Mouse (Mus musculus): ENCODE measurements around the gene Abcc10. TPM values are rescaled to one million over a fixed set of nuclear protein-coding genes. Genes with fewer than 3 reads are reported as not detected.

Abcc10 gene
- polyA plus RNA-seq, 1 experiment: 37.5 TPM

DNA sequence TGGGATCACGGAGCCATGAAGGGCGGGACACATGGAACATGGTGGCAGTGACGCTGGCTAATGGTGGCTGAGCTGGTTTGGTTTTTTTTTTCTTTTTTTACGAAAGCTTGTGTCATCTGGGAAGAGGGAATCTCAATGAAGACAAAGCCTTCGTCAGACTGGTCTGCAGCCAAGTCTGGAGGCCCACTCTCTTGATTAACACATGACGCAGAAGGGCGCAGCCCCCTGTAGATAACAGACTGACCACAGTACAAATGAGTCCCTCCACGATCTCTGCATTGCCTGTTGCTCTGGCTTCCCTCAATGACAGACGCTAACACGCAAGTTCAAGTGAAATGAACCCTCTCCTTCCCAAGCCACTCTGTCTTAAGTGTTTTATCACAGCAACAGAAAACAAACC is 52.6 kb downstream of the Abcc10 start:
- Histone ChIP-seq H3K36me3 (ENCODE audit: control insufficient read depth, insufficient read depth, low read length) (peaks cover 17% of the 10 kb centered on the region), H3K27me3 (ENCODE audit: control insufficient read depth, insufficient read depth, low read length) (no peaks in the 10 kb centered on the region), H3K4me3 (ENCODE audit: low read depth, low read length) (no peak overlapping the region), H3K27ac (ENCODE audit: insufficient read depth, low read depth, low read length) (no peak overlapping the region), H3K4me1 (ENCODE audit: control insufficient read depth, insufficient read depth, insufficient read length, low read length) (peaks cover 3% of the 10 kb centered on the region; the same call in 1 of the 2 replicates)
- no peak for TF ChIP-seq CTCF (IDR thresholded peaks at IDR 0.05; ENCODE audit: extremely low read depth, insufficient read length, insufficient replicate concordance, low read depth, low read length)
- WGBS: 93% methylated on average over 10 of the region's 10 CpGs

DNA sequence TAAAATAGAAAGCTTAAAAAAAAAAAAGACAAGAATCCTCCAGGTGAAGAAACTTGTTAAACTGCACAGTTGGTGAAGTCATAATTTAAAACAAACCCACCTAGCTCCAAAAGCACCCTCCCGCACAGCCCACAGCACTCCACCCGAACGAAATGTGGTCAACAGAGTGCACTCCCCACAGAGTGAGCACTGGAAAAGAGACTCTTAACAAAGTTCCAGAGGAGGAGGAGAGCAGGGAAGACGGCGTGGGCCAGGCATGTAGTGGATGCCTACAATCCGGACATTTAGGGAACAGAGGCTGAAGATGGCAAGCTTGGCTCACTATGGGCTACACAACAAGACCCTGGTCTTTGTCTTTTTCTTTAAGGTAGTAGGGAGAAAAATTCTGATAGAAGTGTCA is 53.1 kb downstream of the Abcc10 start:
- Histone ChIP-seq H3K27me3 (ENCODE audit: control insufficient read depth, insufficient read depth, low read length) (no peaks in the 10 kb centered on the region), H3K4me3 (ENCODE audit: low read depth, low read length) (no peak overlapping the region), H3K36me3 (ENCODE audit: control insufficient read depth, insufficient read depth, low read length) (peaks cover 14% of the 10 kb centered on the region), H3K27ac (ENCODE audit: insufficient read depth, low read depth, low read length) (no peak overlapping the region), H3K4me1 (ENCODE audit: control insufficient read depth, insufficient read depth, insufficient read length, low read length) (peaks cover 7% of the 10 kb centered on the region)
- WGBS: 94% methylated on average over 6 of the region's 6 CpGs
- TF ChIP-seq POLR2A (IDR thresholded peaks at IDR 0.05; ENCODE audit: low read depth, low read length) (no peak), CTCF (IDR thresholded peaks at IDR 0.05; ENCODE audit: extremely low read depth, insufficient read length, insufficient replicate concordance, low read depth, low read length) (no peak)

DNA sequence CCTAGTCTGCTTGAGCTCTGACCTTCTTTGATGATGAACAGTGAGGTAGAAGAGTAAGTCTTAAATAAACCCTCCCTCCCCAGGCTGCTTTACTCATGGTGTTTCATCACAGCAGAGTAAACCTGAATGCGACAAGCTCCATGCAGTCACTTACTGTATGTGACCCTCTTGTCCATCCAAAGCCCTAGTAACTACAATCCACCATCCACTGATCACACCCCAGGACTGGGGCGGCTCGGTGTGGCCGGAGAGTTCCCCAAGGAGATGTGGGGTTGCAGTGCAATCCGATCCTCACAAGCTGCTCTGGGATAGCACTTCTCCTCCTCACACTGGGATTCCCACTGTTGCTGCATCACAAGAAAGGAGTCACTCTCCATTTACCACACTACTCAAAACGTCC is 53.7 kb downstream of the Abcc10 start:
- H3K27ac ChIP-seq (ENCODE audit: insufficient read depth, low read depth, low read length): no peak overlapping the region
- H3K4me3 ChIP-seq (ENCODE audit: low read depth, low read length): no peak overlapping the region
- TF ChIP-seq CTCF (IDR thresholded peaks at IDR 0.05; ENCODE audit: extremely low read depth, insufficient read length, insufficient replicate concordance, low read depth, low read length) (no peak), POLR2A (IDR thresholded peaks at IDR 0.05; ENCODE audit: low read depth, low read length) (no peak)
- peaks cover 14% of the 10 kb centered on the region for H3K36me3 ChIP-seq (ENCODE audit: control insufficient read depth, insufficient read depth, low read length)
- H3K4me1 ChIP-seq (ENCODE audit: control insufficient read depth, insufficient read depth, insufficient read length, low read length): peaks cover 7% of the 10 kb centered on the region
- no peaks in the 10 kb centered on the region for H3K27me3 ChIP-seq (ENCODE audit: control insufficient read depth, insufficient read depth, low read length)
- 84% methylated on average over 6 of the region's 6 CpGs for WGBS

DNA sequence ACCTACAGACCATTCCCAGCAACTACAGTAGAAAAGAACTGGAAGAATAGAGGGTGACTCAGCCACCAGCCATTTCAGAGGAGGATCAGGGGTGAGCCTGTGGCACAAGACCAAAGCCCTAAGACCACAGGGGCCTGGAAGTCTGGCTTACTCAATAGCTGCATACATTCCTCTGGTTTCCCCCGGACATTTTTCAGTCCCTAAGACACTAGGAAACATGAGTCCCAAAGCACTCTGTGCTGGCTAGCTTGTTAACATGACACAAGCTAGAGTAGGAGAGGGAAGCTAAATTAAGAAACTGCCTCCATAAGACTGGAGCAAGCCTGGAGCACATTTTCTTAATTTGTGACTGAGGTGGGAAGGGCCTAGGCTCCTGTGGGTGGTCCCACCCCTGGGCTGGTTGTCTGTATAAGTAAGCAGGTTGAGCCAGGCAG is 54.3 kb downstream of the Abcc10 start:
- 89% methylated on average over 1 of the region's 1 CpGs for WGBS
- Histone ChIP-seq H3K27me3 (ENCODE audit: control insufficient read depth, insufficient read depth, low read length) (no peaks in the 10 kb centered on the region), H3K27ac (ENCODE audit: insufficient read depth, low read depth, low read length) (no peak overlapping the region), H3K36me3 (ENCODE audit: control insufficient read depth, insufficient read depth, low read length) (peaks cover 13% of the 10 kb centered on the region), H3K4me3 (ENCODE audit: low read depth, low read length) (no peak overlapping the region), H3K4me1 (ENCODE audit: control insufficient read depth, insufficient read depth, insufficient read length, low read length) (peaks cover 9% of the 10 kb centered on the region)
- TF ChIP-seq POLR2A (IDR thresholded peaks at IDR 0.05; ENCODE audit: low read depth, low read length) (no peak), CTCF (IDR thresholded peaks at IDR 0.05; ENCODE audit: extremely low read depth, insufficient read length, insufficient replicate concordance, low read depth, low read length) (no peak)

DNA sequence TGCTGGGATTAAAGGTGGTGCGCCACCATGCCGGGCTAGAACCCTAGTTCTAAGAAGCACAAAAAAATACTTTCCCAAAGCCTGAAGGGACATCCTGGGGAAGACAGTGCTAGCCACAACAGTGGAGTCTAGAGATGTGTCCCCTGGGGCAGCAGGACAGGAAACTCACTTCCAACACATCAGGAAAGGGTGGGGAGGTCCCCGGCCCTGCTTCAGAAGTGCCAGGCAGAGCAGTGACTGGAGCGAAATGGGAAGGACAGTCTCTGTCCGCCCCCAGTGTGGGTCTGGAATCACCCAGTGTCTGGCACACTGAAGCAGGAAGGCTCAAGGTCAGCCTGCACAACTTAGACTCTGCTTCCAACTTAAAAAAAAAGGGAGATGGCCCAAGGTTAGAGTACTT is 55.5 kb downstream of the Abcc10 start:
- WGBS: 89% methylated on average over 5 of the region's 5 CpGs
- Histone ChIP-seq H3K27me3 (ENCODE audit: control insufficient read depth, insufficient read depth, low read length) (no peaks in the 10 kb centered on the region), H3K27ac (ENCODE audit: insufficient read depth, low read depth, low read length) (no peak overlapping the region), H3K36me3 (ENCODE audit: control insufficient read depth, insufficient read depth, low read length) (peaks cover 13% of the 10 kb centered on the region), H3K4me3 (ENCODE audit: low read depth, low read length) (no peak overlapping the region), H3K4me1 (ENCODE audit: control insufficient read depth, insufficient read depth, insufficient read length, low read length) (peaks cover 18% of the 10 kb centered on the region)
- TF ChIP-seq CTCF (IDR thresholded peaks at IDR 0.05; ENCODE audit: extremely low read depth, insufficient read length, insufficient replicate concordance, low read depth, low read length) (no peak), POLR2A (IDR thresholded peaks at IDR 0.05; ENCODE audit: low read depth, low read length) (no peak)

DNA sequence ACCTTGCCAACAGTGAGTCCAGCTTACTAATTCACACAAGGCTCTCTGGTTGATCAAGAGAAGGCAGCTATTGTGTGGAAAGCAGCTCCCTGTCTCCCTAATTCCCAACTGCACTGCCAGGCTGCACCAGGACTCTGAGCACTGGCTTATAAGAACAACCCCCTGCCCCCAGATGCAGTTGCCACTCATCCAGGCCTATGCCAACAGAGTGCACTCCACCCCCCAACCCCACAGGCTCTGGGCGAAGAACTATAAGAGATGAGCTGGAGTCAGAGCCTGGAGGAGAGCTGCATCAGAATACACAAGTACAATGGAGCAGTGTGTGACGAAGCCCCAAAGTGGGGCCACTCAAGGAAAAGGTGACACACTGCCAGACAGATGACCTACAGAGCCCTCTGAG is 56.1 kb downstream of the Abcc10 start:
- peaks cover 23% of the 10 kb centered on the region for H3K4me1 ChIP-seq (ENCODE audit: control insufficient read depth, insufficient read depth, insufficient read length, low read length)
- TF ChIP-seq POLR2A (IDR thresholded peaks at IDR 0.05; ENCODE audit: low read depth, low read length): no peak
- no peak for TF ChIP-seq CTCF (IDR thresholded peaks at IDR 0.05; ENCODE audit: extremely low read depth, insufficient read length, insufficient replicate concordance, low read depth, low read length)
- WGBS: 94% methylated on average over 2 of the region's 2 CpGs
- no peak overlapping the region for H3K4me3 ChIP-seq (ENCODE audit: low read depth, low read length)
- H3K27ac ChIP-seq (ENCODE audit: insufficient read depth, low read depth, low read length): no peak overlapping the region
- H3K27me3 ChIP-seq (ENCODE audit: control insufficient read depth, insufficient read depth, low read length): no peaks in the 10 kb centered on the region
- H3K36me3 ChIP-seq (ENCODE audit: control insufficient read depth, insufficient read depth, low read length): peaks cover 9% of the 10 kb centered on the region; the same call in 1 of the 2 replicates

DNA sequence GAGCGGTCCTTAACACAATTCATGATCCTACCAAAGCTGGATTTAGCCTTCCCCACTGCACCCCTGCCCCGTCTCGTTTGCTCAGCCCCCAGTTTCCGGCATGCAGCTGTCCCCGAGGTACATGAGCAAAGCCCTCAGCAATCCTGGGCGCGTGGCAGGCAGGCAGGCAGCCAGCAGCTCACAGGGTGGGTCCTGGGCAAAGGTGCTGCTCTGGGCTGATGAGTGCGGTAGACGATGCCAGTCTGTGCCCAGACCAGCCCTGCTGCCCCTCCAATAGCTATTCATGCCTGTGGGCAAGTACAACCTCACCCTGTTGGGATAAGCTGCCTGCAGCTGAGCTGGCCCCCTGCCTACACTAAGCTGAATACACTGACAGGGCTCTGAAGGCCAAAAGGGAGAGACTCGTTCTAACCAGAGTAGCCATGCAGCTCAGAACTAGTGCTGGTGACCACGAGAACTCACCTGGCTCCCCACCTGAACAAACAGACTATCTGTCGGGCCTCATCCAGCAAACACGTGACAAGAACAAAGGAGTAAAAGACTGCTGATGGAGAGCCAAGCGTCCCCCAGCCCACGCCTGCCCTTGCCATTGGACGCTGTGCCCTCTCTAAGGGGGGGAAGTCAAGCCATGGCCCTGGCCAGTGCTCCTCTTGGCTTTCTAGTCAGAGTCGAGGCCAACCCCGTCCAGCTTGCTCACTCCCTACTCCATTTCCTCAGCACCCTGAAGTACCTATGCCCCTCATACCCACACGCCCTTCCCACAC is 58.2 kb downstream of the Abcc10 start:
- no peaks in the 10 kb centered on the region for H3K27me3 ChIP-seq (ENCODE audit: control insufficient read depth, insufficient read depth, low read length)
- H3K4me3 ChIP-seq (ENCODE audit: low read depth, low read length): peak overlapping the region; percentile 63
- 27% methylated on average over 19 of the region's 19 CpGs for WGBS
- TF ChIP-seq POLR2A (IDR thresholded peaks at IDR 0.05; ENCODE audit: low read depth, low read length) (no peak; the same call in 1 of the 2 replicates), CTCF (IDR thresholded peaks at IDR 0.05; ENCODE audit: extremely low read depth, insufficient read length, insufficient replicate concordance, low read depth, low read length) (no peak)
- H3K36me3 ChIP-seq (ENCODE audit: control insufficient read depth, insufficient read depth, low read length): peaks cover 22% of the 10 kb centered on the region; the same call in 1 of the 2 replicates
- H3K27ac ChIP-seq (ENCODE audit: insufficient read depth, low read depth, low read length): peak overlapping the region; percentile 93
- peaks cover 34% of the 10 kb centered on the region for H3K4me1 ChIP-seq (ENCODE audit: control insufficient read depth, insufficient read depth, insufficient read length, low read length)
